Mouse (Mus musculus): ENCODE measurements at regions not wholly inside any gene's neighbourhood (a gene's known extent, or its start where the extent isn't known, plus 50 kb on each side); places are given as distances from the start of the nearest gene placed in this dataset.
A peak's percentile ranks its signal among the peaks of the same experiment; 100 is the strongest.

DNA sequence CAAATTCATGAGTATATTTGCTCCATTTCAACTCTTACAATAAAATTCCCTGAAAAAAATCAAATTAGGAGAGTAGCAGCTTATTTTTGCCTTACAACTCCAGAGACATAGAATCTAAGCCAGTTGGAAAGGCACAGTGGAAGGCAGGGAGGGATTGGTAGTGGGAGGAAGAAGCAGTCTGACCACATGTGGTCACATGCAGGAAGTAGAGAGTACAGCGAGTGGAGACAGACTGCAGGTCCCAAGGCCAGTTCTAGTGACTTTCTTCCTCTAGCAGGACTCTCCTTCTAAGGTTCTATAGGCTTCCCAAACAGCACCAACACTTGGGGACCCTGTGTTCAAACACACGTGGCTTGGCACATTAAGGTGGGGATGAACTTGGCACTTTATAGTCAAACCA is 245.6 kb upstream of the Adgrl4 start:
- DNase-seq: no peak

DNA sequence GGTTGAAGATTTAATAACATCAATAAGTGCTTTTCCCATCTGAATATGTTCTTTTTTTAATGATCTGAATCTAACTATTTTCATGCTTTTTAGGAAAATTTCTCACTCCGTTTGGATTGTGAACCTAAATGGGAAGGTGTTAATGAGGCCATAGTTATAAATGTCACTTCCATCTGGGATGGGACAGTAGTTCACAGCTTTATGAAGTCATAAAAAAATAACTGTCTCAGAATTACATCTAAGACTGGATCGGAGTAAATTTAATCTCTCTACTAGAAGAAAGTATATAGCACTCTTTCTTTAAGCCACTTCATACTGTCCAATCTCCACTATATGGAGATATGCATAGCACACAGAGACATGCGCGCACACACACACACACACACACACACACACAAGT is 226.7 kb upstream of the Adgrl4 start:
- DNase-seq: no peak

DNA sequence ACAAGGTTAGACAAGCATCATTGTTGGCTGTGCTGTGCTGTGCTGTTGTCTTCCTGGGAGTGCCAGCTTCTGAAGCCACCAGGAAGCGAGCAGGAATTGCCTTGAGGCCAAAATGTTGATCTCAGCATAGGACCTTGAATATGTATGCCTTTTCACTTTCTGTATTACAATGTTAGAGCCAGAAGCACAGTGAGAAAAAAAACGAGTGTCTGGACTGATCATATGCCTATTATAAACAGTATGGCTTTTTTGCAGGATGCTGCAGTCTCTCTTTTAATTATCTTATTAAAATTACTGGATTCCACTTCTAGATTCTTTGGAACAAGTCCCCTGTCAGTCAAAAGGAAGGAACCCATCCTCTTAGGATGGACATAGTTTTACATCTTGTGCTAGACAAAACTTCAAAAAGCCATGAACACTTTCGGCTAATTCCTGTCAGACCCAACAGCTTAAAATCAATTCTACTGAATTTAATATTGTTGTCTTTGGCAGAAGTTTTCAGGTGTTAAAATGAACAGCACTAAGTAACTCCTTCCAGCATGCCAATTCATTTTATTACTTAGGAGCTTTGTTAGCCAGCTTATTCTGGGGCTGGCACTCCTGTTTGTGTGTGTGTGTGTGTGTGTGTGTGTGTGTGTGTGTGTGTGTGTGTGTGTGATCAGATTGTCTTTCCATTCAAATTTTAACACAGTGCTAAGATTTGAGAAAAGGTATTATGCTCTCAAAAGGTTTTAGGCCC is 220.8 kb upstream of the Adgrl4 start:
- no peak for DNase-seq

DNA sequence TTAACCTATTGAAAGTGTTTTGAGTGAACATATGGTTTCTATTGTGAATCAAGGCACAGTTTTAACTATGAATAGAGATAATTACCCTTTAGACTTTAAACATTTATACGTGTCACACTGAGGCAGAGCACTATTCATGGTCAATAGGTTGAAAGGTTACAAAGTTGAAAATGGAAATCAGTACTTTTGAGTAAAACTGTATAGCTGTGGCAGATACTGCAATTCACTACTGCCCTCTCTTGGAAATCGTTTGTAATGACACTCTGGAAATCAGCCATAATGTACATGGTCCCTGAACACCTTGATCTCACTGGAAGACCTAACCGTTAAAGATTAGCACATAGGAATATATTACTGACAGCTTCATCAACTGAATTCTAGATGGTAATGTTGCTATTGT is 215.3 kb upstream of the Adgrl4 start:
- DNase-seq: no peak

DNA sequence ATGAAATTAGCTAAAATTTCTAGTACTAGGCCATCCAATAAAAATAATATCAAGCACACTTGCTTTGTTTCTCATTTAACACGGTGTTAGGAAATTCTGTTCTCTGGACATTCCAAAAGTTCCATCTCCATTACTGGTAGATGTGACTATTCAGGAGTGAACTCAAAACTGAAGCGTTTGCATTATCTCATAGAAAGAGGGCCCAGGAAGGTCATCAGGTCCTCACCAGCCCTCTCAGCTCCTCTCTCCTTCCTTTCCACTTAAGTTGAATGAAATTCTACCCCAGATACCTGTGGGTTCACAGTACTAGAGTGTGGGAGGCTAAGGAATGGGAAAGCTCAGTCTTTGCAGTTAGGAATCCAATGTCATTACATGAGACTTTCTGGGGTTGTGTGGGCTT is 185.2 kb upstream of the Adgrl4 start:
- no peak for DNase-seq

DNA sequence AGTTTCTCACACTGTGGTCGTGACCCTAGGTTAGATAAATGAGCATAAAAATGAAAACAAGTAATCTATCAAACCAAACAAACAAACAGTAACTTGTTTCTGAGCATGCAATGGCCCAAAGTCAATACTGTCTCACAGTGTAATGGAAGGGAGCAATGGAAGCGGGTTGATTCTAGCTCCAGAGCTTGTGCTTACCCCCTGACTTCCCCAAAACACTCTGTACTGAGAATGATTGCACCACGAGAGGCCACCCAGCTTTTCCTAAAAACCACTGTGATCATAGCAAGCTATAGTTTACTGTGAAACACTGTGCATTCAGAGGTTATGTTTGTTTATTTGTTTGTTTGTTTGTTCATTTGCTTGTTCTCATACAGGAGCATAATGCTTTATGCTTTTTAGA is 174.9 kb upstream of the Adgrl4 start:
- DNase-seq: no peak

DNA sequence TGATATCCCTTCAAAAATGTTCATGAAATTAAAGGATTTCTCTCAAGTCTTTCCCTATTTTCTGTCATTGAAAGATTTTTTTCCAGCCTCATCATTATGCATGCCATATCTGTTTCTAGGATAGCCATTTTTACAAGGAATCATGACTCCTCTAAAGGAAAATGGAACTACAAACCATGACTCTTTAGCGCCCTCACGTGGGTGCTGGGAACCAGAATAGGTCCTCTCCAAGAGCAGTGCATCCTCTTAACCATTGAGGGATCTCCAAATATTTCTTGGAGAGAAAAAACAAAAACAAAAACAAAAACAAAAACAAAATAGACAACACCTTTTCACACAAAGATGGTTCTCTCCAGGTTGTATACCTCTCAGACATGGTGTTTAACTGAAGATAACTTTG is 172.0 kb upstream of the Adgrl4 start:
- DNase-seq: no peak

DNA sequence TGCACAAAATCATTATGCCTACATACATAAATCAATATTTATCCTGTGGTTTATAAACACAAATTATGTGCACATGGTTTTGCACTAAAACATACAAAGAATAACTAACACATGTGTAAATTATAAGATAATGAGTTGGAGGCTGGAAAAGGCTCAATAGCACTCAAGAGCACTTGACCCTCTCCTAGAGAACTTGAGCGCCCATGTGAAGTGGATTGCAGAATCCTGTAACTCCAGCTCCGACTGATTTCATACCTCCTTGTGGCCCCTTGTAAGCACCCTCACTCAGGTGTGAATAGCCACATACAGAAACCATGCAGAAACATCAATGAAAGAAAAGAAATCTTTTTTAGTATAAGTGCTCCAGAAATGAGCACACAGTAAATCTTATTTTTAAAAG is 168.2 kb upstream of the Adgrl4 start:
- DNase-seq: peak; percentile 53

DNA sequence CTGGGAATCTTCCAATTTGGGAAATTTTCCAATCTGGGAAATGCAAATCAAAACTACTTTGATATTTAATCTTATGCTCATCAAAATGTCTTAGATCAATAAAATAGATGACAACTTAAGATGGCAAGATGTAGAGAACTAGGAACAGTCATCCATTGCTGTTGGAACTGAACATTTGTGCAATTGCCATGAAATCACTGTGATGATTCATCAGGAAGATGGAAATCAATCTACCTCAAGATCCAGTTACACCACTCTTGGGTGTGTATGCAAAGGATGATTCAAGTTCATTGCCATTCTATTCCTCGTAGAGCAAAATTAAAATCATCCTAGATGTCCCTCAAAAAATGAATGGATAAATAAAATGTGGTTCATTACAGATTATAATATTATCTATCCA is 153.9 kb upstream of the Adgrl4 start:
- no peak for DNase-seq

DNA sequence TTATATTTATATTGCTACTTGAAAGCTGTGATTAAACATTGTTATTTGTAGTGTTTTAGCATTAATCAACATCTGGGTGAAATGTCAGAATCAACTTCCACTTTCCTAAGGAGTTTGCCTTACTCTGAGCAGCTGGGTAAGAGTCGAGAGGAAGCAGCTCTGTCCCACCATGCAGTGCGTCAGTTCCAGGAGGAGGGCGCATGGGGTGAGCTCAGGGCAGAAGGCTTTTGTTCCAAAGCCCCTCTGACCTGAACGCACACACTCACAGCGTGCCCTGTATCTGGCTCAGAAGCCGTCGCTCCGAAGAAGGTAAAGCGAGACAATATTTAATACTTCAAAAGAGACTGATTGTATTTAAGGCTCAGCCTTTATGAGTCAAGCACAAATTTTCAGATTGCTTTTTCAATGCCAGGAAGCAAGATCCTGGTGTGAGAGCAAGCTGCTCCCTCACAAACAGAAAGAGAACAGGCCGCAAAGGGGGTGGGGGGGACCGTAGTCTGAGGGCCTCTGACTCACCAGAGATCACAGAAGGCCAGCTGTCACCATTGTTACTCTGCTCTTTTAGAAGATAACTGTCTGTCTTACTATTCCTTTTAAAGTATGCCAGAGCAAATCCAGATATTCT is 143.6 kb upstream of the Adgrl4 start:
- peak; percentile 34 for DNase-seq

DNA sequence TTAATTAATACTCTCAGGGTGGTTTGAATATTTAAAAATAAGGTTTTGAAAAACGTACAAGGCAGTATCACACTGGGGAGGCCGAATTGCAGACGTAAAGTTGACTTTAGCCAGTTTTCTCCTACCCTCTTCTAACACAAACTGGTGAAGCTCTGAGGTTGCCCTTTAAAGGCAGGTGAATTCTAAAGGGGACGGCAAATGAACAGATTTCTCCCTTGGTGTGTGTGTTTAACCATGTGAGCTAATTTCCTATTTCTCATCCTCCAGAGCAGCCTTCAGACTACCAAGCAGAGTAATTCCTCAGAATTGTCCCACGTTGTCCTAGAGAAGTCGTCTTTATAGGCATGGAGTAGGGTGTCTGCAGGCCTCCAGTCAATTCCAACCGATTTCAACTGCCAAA is 143.1 kb upstream of the Adgrl4 start:
- no peak for DNase-seq

DNA sequence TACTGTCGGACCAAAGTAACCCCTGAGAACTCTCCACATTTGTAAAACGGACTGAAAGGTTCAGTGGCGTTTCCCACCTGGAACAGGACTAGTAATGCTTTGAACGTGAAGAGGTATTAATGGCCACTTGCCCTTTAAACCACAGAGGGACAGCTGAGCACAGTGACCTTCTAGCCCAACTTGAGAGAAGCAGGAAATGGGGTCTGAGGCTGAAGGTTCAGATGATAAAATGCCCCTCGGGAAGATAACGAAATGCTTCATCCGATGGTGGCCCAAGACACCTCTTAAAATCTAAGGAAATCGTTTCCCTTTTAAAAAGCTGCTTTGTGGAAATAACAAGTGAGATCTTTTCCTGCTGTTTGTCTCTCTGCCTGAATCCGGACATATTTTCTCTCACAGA is 142.7 kb upstream of the Adgrl4 start:
- no peak for DNase-seq

DNA sequence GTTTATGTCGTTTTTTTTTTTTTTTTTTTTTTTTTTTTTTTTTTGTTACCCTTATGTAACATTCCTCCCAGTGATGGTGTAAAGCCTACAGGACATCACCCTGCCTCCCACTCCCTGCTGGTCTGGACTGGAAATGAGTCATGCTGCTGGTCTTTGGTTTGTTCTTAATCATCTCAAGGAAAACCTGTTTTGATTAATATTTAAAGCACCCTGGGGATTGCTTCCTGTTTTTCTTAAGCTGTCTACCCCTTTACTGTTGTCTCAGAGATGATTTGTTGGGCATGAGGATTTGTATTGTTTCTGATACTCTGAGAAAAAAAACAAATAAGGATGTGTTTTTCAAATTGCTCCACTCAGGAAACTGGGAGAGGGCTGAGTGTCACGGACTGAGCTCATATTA is 139.4 kb upstream of the Adgrl4 start:
- peak; percentile 17 for DNase-seq

DNA sequence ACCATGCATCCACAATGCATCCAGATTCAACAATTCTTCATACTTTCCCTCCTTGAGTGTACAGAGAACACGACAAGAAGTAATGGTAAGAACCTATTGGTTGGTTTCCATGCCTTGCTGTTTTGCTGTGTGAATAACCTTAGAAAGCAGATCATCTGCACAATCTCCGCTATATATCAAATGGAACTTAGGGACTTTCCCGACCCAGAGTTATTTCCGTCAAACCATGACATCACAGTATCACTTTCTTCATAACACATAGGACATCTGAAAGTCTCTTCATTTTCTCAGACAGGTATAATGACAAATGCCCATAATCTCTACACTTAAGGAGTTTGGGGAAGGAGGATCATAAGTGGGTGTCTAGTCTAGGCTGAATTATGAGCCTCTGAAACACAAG is 132.3 kb upstream of the Adgrl4 start:
- DNase-seq: no peak

DNA sequence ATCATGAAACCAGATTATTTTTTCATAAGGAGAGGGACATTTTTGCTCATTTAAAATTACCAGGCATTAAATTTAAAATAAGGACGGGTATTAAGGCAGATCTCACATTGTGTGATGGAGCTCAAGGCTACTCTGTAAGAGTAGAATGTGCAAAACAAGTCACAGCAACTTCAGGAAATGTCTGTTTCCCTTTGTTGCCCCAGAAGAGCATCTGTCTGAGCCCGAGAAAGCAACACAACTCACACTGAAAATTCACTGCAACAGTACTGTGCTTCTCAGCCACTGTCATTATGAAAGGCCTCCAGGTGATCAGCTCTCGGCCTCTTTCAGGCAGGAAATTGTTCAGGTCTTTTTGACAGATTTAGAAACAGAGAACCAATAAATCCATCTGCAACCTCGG is 129.7 kb upstream of the Adgrl4 start:
- no peak for DNase-seq

DNA sequence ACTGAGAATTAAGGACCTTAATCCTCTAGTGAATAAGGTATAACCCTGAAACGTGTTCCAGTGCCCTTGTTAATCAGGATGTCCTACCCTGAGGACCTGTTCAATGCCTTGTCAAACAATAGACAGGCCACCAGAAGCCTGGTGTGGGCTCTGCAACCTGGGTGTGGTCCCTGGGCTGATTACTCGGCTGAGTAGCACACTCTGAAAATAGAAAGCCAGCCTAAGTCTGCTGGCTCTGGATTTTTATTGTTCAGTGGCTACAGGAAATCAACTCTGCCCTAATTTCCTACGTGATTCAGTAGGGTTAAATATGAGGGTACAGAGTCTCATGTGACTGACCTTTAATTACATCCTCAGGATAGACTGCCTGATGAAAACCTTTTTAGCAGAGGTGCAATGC is 113.9 kb upstream of the Adgrl4 start:
- peak; percentile 37 for DNase-seq

DNA sequence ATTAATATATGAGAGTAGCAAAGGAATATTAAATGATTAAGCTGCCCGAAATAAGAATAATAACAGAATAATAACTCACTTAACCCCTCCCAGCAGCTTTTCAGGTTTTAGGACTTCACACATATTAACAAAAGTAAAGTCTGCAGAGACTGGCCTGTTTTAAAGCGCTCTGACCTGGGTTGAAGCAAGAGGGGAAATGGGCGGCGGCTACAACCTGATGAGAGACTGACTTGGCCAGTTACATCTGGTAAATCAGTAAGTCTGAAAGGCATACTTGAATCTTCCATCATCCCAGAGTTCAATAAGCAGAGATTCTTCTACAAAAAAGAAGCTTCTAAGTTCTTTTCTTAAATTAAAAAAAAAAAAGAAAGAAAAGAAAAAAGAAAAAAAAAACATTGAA is 107.9 kb upstream of the Adgrl4 start:
- no peak for DNase-seq

DNA sequence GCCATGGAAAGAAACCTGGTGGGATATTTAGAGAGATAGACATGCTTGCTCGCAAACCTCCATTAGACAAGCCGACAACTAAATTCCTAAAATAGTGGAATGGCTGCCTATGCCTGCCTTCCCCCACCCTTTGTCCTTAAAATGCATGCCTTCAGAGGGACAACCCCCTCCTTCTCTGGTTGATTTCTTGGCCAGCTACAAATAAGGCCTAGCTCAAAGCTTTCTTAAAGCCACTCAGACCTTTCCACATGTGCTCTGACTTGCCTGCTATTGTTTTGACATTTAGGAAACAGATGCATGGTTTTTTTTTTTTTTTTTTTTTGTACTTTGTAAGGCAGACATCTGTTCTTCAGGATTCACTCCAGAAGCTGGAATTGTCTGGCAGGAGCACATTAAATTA is 105.8 kb upstream of the Adgrl4 start:
- DNase-seq: no peak

DNA sequence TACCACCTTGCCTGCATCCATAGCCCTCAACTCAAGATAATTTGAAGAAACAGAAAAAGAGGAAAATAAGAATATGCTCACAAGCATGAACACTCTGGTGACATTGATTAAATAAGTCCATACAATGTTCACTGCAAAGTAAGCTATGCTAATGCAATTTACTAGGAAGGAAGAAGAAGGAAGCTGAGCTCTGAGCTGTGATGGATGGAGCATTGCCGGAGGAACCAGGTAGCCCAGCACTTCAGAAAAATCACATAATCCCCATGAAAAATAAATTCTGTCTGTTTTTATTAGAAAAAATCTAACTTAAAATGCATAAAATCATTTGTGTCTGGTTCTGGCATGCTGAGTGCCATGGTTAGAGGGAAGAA is 105.4 kb upstream of the Adgrl4 start:
- DNase-seq: no peak

DNA sequence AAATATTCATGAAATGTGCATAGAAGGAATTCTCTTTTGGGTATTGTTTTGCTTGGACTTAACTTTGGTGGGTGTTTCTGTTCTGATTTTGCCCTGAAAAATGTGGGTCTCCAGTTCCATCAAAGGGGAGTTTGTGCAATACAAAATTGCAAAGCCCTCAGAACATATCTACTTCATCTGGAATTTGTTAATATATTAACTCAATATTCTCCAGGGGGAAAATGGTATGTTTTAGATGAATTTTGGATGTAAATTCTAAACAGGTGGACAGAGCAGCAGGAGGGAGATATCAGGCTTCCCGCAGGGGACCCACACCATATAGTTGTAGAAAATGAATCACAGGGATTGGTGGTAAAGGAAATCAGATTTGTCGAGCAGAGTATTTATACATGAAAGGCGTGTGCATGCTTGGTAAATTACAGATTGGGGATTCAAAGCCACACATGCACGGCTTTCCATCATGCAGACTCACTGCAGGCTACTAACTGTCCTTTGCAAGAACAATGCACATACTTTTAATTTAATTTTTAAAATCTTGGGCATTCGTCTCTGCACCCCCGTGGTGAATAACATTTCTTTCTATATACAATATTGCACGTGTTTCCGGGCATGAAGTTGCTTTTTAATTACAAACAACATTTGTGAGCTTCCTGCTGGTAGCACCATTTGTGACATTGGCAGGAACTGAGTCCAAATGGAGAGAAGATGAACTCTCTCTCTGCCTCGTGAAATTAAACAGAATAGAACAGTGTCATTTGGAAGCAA is 104.8 kb upstream of the Adgrl4 start:
- DNase-seq: no peak

DNA sequence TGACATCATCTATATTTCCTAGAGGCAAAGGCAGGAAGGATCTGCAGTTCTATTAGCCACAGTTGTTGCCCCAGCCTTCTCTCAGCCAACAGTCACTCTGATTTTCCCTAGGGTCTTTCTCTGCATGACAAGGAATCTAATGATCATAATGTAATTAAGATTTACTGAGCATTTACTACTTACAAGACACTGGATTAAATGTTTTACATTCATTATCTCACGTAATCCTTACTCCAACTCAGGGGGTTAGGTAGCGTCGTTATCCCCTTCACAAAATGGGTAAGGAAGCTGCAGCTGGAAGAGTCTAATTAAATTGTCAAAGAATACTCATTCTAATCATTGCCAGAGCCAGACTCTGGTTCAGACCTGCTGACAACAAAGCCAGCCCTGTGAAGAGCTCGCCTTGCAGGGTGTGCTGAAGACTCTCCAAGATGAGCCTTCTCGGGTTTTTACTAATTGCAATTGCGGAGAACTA is 103.8 kb upstream of the Adgrl4 start:
- no peak for DNase-seq

DNA sequence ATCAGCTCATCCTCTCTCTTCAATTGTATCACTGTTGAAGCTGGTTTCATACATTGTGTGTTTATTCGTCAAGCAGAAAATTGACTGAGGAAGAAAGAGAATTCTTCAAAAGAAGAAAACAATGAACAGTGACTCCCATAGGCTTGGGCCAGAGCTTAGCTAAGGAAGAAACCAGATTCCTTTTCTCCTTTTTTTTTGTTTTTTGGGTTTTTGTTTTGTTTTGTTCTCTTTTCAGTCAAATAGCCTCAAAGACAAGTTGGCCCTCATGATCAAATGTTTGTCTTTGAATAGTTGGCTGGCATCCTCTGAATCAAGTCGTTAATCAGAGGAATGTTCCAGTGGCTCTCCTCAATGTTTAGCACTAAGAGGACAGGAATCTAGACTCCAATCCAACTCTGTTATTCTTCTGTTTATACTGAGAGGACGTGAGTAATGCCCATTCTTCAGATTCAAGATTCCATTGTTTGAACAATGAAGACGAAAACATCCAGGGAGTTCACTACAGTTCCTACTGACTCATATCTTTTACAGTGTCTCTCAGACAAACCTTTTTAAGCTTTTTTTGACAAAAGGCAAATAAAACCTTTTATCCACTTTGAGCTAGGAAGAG is 86.1 kb upstream of the Adgrl4 start:
- peak; percentile 48 for DNase-seq

DNA sequence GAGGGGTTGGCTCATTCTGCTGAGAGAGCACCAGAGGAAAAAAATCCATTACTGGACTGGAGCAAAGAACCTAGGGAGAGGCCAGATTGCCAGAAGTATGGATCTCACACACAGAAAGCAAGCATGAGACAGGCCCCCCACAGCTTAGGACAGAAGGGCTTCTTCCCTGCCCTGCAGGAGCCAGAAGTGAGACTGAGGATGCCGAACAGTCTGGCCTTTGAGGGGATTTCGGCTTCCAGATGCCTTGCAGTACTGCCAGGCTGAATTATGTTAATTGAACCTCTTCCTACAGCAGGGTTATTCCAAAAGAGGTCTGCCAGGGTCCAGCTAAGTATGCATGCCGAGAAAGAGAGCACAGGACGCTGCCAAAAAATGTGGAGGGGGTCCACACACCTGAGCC is 71.4 kb upstream of the Adgrl4 start:
- DNase-seq: no peak

All from lung, postnatal 36 days (tissue).